Mouse (Mus musculus) CD4-positive, CD25-positive, alpha-beta regulatory T cell, adult 4 months (primary cell): ENCODE data around the gene Trim58. TPM values are rescaled to one million over a fixed set of nuclear protein-coding genes. Genes with fewer than 3 reads are reported as not detected.

Experiments
- ATAC-seq: one replicate; pipeline ENCODE4 v1.8.0; 2017
- polyA plus RNA-seq, 2 experiments: library from polyadenylated mRNA; unstranded; fragments of 100-300 nt; shearing (Covaris generic); gene quantifications; one replicate each; pipeline ENCODE4 v1.2.1; 2017

Trim58 gene
- polyA plus RNA-seq, 2 experiments from 2014 or later: not detected

GRCm38 (mm10) chr11:58655151-58655550 is 14.9 kb downstream of the Trim58 start:
- no peak for ATAC-seq

- no peak for ATAC-seq
These were observed 18.3 kb downstream of the Trim58 start, which contains the start of gene Olfr322 for GRCm38 (mm10) chr11:58658596-58658995. Olfr322 (plus strand) TSS chr11:58658782.

GRCm38 (mm10) chr11:58669252-58669651 is 29.0 kb downstream of the Trim58 start:
- ATAC-seq: no peak

- ATAC-seq: no peak
These were observed 31.6 kb downstream of the Trim58 start for GRCm38 (mm10) chr11:58671825-58672224.

GRCm38 (mm10) chr11:58680799-58681198 is 40.5 kb downstream of the Trim58 start, which contains the start of gene Olfr320:
Olfr320 (plus strand) TSS chr11:58681099.
- ATAC-seq: no peak

GRCm38 (mm10) chr11:58698862-58699261 is 58.6 kb downstream of the Trim58 start, which contains the start of gene Olfr319:
Olfr319 (plus strand) TSS chr11:58699162.
- ATAC-seq: no peak

Other genes starting within 250 kb of the Trim58 start
- gene 1810065E05Rik, start 219.4 kb upstream of the Trim58 start, polyA plus RNA-seq: not detected
- gene Gm12253, start 207.9 kb upstream of the Trim58 start, polyA plus RNA-seq: not detected
- gene Lypd9, start 187.5 kb upstream of the Trim58 start, polyA plus RNA-seq: not detected
- gene Olfr30, start 178.2 kb upstream of the Trim58 start, polyA plus RNA-seq: not detected
- under 1 TPM in 1 of 2 experiments, not detected in 1; 0.23 TPM for gene Olfr332, start 147.9 kb upstream of the Trim58 start, polyA plus RNA-seq
- not detected for gene Olfr331, start 137.9 kb upstream of the Trim58 start, polyA plus RNA-seq
- not detected for gene Olfr330, start 105.6 kb upstream of the Trim58 start, polyA plus RNA-seq
- gene Olfr329-ps, start 94.0 kb upstream of the Trim58 start, polyA plus RNA-seq: not detected
- gene Olfr328, start 84.8 kb upstream of the Trim58 start, polyA plus RNA-seq: not detected
- gene Olfr224, start 69.9 kb upstream of the Trim58 start, polyA plus RNA-seq: under 1 TPM in 1 of 2 experiments, not detected in 1; 0.36 TPM
- not detected for gene Olfr325, start 62.7 kb upstream of the Trim58 start, polyA plus RNA-seq
- not detected for gene Olfr324, start 45.4 kb upstream of the Trim58 start, polyA plus RNA-seq
- gene 2210407C18Rik, start 24.4 kb upstream of the Trim58 start, polyA plus RNA-seq: not detected
- not detected for gene Olfr323, start 10.0 kb upstream of the Trim58 start, polyA plus RNA-seq
- gene Olfr322, start 18.3 kb downstream of the Trim58 start, polyA plus RNA-seq: not detected
- gene Olfr320, start 40.6 kb downstream of the Trim58 start, polyA plus RNA-seq: not detected
- not detected for gene Olfr319, start 58.7 kb downstream of the Trim58 start, polyA plus RNA-seq
- not detected for gene Olfr318, start 83.5 kb downstream of the Trim58 start, polyA plus RNA-seq
- gene Olfr317, start 98.7 kb downstream of the Trim58 start, polyA plus RNA-seq: not detected
- gene Olfr316, start 112.3 kb downstream of the Trim58 start, polyA plus RNA-seq: not detected
- not detected for gene Olfr315, start 132.7 kb downstream of the Trim58 start, polyA plus RNA-seq
- gene Olfr314, start 142.5 kb downstream of the Trim58 start, polyA plus RNA-seq: not detected
- gene Fam183b, start 161.5 kb downstream of the Trim58 start, polyA plus RNA-seq: under 1 TPM in 1 of 2 experiments, not detected in 1; 1.00 TPM
- gene Olfr313, start 174.5 kb downstream of the Trim58 start, polyA plus RNA-seq: not detected
- gene Olfr312, start 188.8 kb downstream of the Trim58 start, polyA plus RNA-seq: under 1 TPM in 1 of 2 experiments, not detected in 1; 0.13 TPM
- not detected for gene Olfr311, start 198.8 kb downstream of the Trim58 start, polyA plus RNA-seq
- 1 to 10 TPM; 7.1 to 7.9 TPM for gene Gm12258, start 206.7 kb downstream of the Trim58 start, polyA plus RNA-seq
- gene 2810021J22Rik, start 226.8 kb downstream of the Trim58 start, polyA plus RNA-seq: 10 to 100 TPM; 11.0 to 14.5 TPM